Mouse (Mus musculus): ENCODE measurements around the gene Cyp3a44.
"Not testable (repeated sequence)": the region's sequence is repeated elsewhere in the genome, so short reads cannot be mapped to it uniquely, and the experiment has no call there.

DNA sequence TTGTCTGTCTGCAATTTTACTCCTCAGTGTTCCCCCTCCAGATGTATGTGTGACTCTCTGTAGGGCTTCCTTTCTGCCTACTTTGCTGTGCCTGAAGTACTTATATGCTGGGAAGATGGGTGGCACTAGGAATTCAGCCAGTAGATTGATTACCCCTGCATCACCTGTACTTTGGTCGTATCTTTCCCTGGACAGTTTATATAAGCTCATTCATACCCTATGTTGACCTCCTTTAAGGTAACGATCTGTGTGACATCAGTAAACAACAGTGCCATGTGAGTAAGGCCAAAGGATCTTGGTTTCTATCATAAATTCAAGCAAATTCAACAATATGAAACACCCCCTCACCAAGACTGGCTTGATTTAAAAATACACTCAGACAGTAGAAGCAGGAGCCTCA, at the start of gene Cyp3a44:
- not testable (repeated sequence) for TF ChIP-seq POLR2A (IDR thresholded peaks at IDR 0.05; ENCODE audit: low read depth, low read length); CTCF (IDR thresholded peaks at IDR 0.05; ENCODE audit: extremely low read depth, insufficient read length, insufficient replicate concordance, low read depth, low read length)
